In the genomic region with DNA sequence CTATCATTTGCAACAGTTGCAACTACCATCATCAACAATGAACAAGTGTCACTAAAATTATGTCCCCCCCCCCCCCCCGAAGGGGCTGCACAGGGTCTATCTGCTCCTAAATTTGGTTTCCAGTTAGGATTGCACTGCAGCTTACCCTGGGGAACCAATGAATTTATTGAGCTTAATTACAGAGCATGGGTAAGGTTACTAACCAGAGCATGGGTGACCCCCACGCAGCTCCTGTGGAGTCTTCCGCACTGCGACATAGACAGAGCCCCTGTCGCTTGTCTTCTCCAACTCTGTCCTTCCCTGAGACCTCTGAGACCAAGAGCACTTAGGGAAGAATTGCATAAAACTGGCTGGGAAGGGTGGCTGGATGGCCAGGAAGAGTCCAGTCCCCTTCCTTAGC, we compare ENCODE assay signal across 13 mouse cellular contexts.
"Had no signal": no experiment of that assay in that cellular context is flagged by ENCODE, and none has a peak within 500 bp of the region (broad histone marks: within the 10 kb centered on the region; RNA-seq: fewer than 3 reads in every experiment).

No protein-coding gene starts in this region.

- DNase-seq: kidney, adult 18-20 months; kidney, postnatal 36 days; layer of hippocampus, adult 9-11 months; layer of hippocampus, postnatal 36 days; lung, embryonic 14.5 days; lung, postnatal 14 days; right cerebral cortex, postnatal 25 days; thymus, postnatal 36 days had no signal

- ATAC-seq: liver, embryonic 12.5 days; midbrain, embryonic 15.5 days had no signal

- H3K4me2 ChIP-seq: limb, embryonic 15.5 days; liver, embryonic 12.5 days; lung, embryonic 14.5 days; midbrain, embryonic 15.5 days had no signal

- H3K27ac ChIP-seq: limb, embryonic 15.5 days; liver, embryonic 12.5 days; macrophage; midbrain, embryonic 15.5 days had no signal

- H3K27me3 ChIP-seq: limb, embryonic 15.5 days; liver, embryonic 12.5 days; megakaryocyte, embryonic 14.5 days; midbrain, embryonic 15.5 days had no signal

- H3K4me1 ChIP-seq: limb, embryonic 15.5 days; liver, embryonic 12.5 days; megakaryocyte, embryonic 14.5 days; midbrain, embryonic 15.5 days had no signal

- H3K4me3 ChIP-seq: limb, embryonic 15.5 days; liver, embryonic 12.5 days; megakaryocyte, embryonic 14.5 days; midbrain, embryonic 15.5 days had no signal

- H3K36me3 ChIP-seq: limb, embryonic 15.5 days; liver, embryonic 12.5 days; midbrain, embryonic 15.5 days had no signal

- H3K9ac ChIP-seq: limb, embryonic 15.5 days; liver, embryonic 12.5 days; lung, embryonic 14.5 days; midbrain, embryonic 15.5 days had no signal

- H3K9me3 ChIP-seq: limb, embryonic 15.5 days; liver, embryonic 12.5 days; midbrain, embryonic 15.5 days had no signal
